Mouse (Mus musculus): ENCODE data around the gene E2f2. TPM values are rescaled to one million over a fixed set of nuclear protein-coding genes. Genes with fewer than 3 reads are reported as not detected.

Gene E2f2
- total RNA-seq, 2 experiments from 2014 or later = 6.9 to 11.0 TPM

GRCm38 (mm10) chr4:136176022-136176552, 3.9 kb downstream of the E2f2 start:
- DNase-seq = no peak

GRCm38 (mm10) chr4:136177244-136177611, 5.0 kb downstream of the E2f2 start:
- DNase-seq = no peak

- DNase-seq = peak; percentile 57
These were observed 5.6 kb downstream of the E2f2 start for GRCm38 (mm10) chr4:136177612-136178474.

GRCm38 (mm10) chr4:136178475-136178921, 6.3 kb downstream of the E2f2 start:
- DNase-seq = no peak

- no peak for DNase-seq
These were observed 7.3 kb downstream of the E2f2 start for GRCm38 (mm10) chr4:136179456-136179855.

- peak; percentile 92 for DNase-seq
These were observed 7.8 kb downstream of the E2f2 start for GRCm38 (mm10) chr4:136179998-136180397.

GRCm38 (mm10) chr4:136180408-136181330, 8.5 kb downstream of the E2f2 start:
- DNase-seq = peak; percentile 78

- no peak for DNase-seq
These were observed 9.2 kb downstream of the E2f2 start for GRCm38 (mm10) chr4:136181367-136181766.

GRCm38 (mm10) chr4:136185375-136185774, 13.2 kb downstream of the E2f2 start:
- DNase-seq = peak; percentile 66

GRCm38 (mm10) chr4:136186315-136186714, 14.1 kb downstream of the E2f2 start:
- no peak for DNase-seq

GRCm38 (mm10) chr4:136186739-136187472, 14.7 kb downstream of the E2f2 start:
- DNase-seq = no peak

- DNase-seq = no peak
These were observed 17.0 kb downstream of the E2f2 start for GRCm38 (mm10) chr4:136188973-136189737.

GRCm38 (mm10) chr4:136189912-136190311, 17.7 kb downstream of the E2f2 start:
- DNase-seq = no peak

GRCm38 (mm10) chr4:136193571-136193970, 21.4 kb downstream of the E2f2 start:
- no peak for DNase-seq

- DNase-seq = no peak
These were observed 22.8 kb downstream of the E2f2 start for GRCm38 (mm10) chr4:136195029-136195428.

GRCm38 (mm10) chr4:136195629-136196028, 23.4 kb downstream of the E2f2 start:
- no peak for DNase-seq

- DNase-seq = no peak
These were observed 24.0 kb downstream of the E2f2 start for GRCm38 (mm10) chr4:136196201-136196600.

- no peak for DNase-seq
These were observed 26.7 kb downstream of the E2f2 start for GRCm38 (mm10) chr4:136198846-136199245.

GRCm38 (mm10) chr4:136199562-136200292, 27.5 kb downstream of the E2f2 start:
- DNase-seq = no peak

- peak; percentile 90 for DNase-seq
These were observed 30.3 kb downstream of the E2f2 start for GRCm38 (mm10) chr4:136202509-136202908.

All from gastrocnemius, postnatal 10 days (tissue).